Mouse (Mus musculus) forebrain, embryonic 12.5 days (tissue): ENCODE measurements around the gene Gprc5b. TPM values are rescaled to one million over a fixed set of nuclear protein-coding genes. Genes with fewer than 3 reads are reported as not detected.
A peak's percentile ranks its signal among the peaks of the same experiment; 100 is the strongest.

Experiments used
- ATAC-seq: fragments of 200-750 bp; cut with Nextera tagmentation; 2 replicates; pipeline ENCODE4 v1.8.0; 2017; ENCODE audit warnings: moderate TSS enrichment; ENCODE audit not compliant: low FRiP score
- H3K27ac ChIP-seq: fragments of 300-500 bp; sonication (generic); 2 replicates; pipeline ENCODE4 v1.5.1; 2016; ENCODE audit warnings: mild to moderate bottlenecking
- H3K27me3 ChIP-seq: fragments of 300-500 bp; sonication (generic); 2 replicates; pipeline ENCODE4 v1.6.1; 2016; ENCODE audit warnings: mild to moderate bottlenecking
- H3K36me3 ChIP-seq: fragments of 300-500 bp; sonication (generic); replicated peaks from 2 replicates; pipeline ENCODE4 v1.6.1; 2016; ENCODE audit warnings: mild to moderate bottlenecking
- H3K4me1 ChIP-seq: fragments of 300-500 bp; sonication (generic); 2 replicates; pipeline ENCODE4 v1.6.1; 2016
- H3K4me2 ChIP-seq: fragments of 300-500 bp; sonication (generic); 2 replicates; pipeline ENCODE4 v1.6.1; 2016; ENCODE audit warnings: mild to moderate bottlenecking, moderate library complexity
- H3K4me3 ChIP-seq: fragments of 300-500 bp; sonication (generic); replicated peaks from 2 replicates; pipeline ENCODE4 v1.5.1; 2016; ENCODE audit warnings: mild to moderate bottlenecking
- H3K9ac ChIP-seq: fragments of 300-500 bp; sonication (generic); 2 replicates; pipeline ENCODE4 v1.6.1; 2016; ENCODE audit warnings: mild to moderate bottlenecking
- H3K9me3 ChIP-seq: fragments of 300-500 bp; sonication (generic); 2 replicates; pipeline ENCODE4 v1.6.1; 2016
- WGBS: fragments of 180-500 bp; shearing (Covaris S2); methylation state at CpG from one replicate; pipeline ENCODE4 v1.1.7; 2016; 5-methylcytosine and 5-hydroxymethylcytosine counted together
- polyA plus RNA-seq: library from polyadenylated mRNA; unstranded; fragments of >200 nt; fragmentation: Nextera tagmentation; extraction: Ambion mirVana; gene quantifications from 2 replicates; pipeline ENCODE4 v1.2.1, GENCODE M21; 2016

Gene Gprc5b
- polyA plus RNA-seq, 1 experiment from 2014 or later: 15.1 TPM

GRCm38 (mm10) chr7:118999857-119000256, 4.8 kb upstream of the Gprc5b start:
- no peak overlapping the region for H3K27ac ChIP-seq
- peaks cover 11% of the 10 kb centered on the region for H3K4me1 ChIP-seq
- no peaks in the 10 kb centered on the region for H3K9me3 ChIP-seq
- no peak overlapping the region for H3K9ac ChIP-seq
- H3K4me3 ChIP-seq: no peak overlapping the region
- WGBS: 86% methylated on average over 2 of the region's 2 CpGs
- H3K4me2 ChIP-seq: no peak overlapping the region
- 0 out of 2 replicates have a peak, but pooled peaks cover 6% of the 10 kb centered on the region for H3K27me3 ChIP-seq
- no peak for ATAC-seq
- H3K36me3 ChIP-seq: no peaks in the 10 kb centered on the region

DNA sequence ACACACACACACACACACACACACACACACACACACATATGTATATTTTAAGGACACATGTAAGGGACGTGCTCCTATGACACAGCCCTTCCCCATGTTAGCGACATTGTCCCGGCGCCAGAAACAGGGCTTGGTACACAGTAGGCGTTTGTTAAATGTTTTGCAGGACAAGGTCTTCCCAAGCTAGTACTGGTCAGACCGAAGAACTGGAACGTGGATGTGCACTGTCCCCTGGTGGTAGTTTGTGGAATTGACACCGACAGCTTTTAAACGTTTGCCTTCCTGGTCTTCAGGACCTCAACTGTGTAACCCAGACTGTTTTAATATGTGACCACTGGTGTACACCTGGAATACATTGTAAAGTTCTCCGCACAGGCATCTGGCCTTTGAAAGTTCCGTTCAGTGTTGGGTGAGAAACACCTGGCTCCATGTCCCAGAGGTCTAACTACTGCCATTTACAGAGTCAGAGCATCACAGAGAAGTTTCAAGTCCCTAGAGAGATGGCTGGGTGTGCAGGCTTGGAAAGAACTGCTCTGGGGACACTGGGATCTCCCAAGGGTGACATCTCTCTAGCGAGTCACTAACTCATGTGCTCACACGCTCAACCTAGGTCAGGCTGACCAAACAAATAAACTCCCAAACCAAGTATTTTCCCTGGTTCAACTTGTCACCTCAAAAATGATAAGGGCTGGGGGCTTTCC, 1.3 kb upstream of the Gprc5b start:
- no peaks in the 10 kb centered on the region for H3K9me3 ChIP-seq
- no peak overlapping the region for H3K9ac ChIP-seq
- H3K4me2 ChIP-seq: peak overlapping the region; percentile 72
- ATAC-seq: peak; percentile 42; the same call in 1 of the 2 replicates
- no peak overlapping the region for H3K27ac ChIP-seq
- no peaks in the 10 kb centered on the region for H3K36me3 ChIP-seq
- 0 out of 2 replicates have a peak, but pooled peaks cover 6% of the 10 kb centered on the region for H3K27me3 ChIP-seq
- H3K4me1 ChIP-seq: peaks cover 36% of the 10 kb centered on the region
- no peak overlapping the region for H3K4me3 ChIP-seq
- WGBS: 8% methylated on average over 13 of the region's 13 CpGs

DNA sequence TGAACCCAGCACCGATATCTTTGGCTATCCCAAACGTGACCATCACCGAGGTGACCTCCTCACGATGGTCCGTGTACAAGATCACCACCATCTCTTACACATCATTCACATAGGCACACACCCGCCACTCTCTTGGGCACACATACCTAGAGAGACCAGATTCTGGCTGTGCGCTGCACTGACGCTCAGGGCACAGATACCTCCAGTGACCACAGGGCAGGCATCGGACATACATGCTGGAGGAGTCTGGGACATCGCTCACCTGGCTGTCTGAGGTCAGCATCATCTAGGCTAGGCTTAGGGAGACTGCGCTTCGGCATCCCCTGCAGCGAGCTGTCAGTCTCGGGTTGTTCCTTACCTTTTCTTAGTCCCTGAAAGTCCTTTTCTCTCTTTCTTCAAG, 660 bp upstream of the Gprc5b start:
- H3K4me1 ChIP-seq: peaks cover 42% of the 10 kb centered on the region
- peak; percentile 17 for ATAC-seq
- 7% methylated on average over 14 of the region's 14 CpGs for WGBS
- H3K4me3 ChIP-seq: peak overlapping the region; percentile 53
- 0 out of 2 replicates have a peak, but pooled peaks cover 6% of the 10 kb centered on the region for H3K27me3 ChIP-seq
- peak overlapping the region; percentile 72 for H3K4me2 ChIP-seq
- H3K9ac ChIP-seq: peak overlapping the region; percentile 77
- no peaks in the 10 kb centered on the region for H3K9me3 ChIP-seq
- H3K36me3 ChIP-seq: no peaks in the 10 kb centered on the region
- H3K27ac ChIP-seq: no peak overlapping the region

DNA sequence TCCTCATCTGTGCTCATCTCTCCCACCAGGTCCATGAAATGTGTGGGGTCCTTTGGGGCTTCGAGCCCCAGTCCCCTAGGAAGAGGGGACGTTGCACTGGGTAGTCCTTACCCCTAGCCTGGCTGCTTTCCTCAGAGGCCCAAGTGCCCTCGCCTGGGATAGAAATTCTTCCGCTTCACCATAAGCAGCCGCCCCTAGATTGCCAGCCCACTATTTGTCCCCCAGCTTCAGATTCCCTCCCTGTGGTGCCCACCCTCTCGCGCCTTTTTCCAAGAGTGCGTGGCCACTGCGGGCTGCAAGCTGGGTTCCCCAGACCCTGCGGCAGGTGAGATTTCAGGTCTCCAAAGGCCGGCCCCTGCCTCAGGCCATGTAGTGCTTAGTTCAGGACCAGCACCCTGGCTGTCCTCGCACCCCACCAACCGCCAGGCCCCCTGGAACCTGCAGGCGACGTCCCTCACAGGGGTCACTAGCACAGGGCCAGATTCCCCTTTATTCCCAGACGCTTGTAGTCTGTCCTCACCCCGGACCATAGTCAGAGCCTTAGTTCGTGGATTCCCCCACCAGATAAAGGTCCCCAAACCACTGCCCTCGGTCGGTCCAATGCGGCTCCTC, 674 bp downstream of the Gprc5b start:
- Histone ChIP-seq H3K36me3 (no peaks in the 10 kb centered on the region), H3K4me1 (peaks cover 56% of the 10 kb centered on the region), H3K27ac (peak overlapping the region; percentile 90), H3K9me3 (no peaks in the 10 kb centered on the region), H3K9ac (peak overlapping the region; percentile 77), H3K27me3 (0 out of 2 replicates have a peak, but pooled peaks cover 6% of the 10 kb centered on the region), H3K4me2 (peak overlapping the region; percentile 72), H3K4me3 (peak overlapping the region; percentile 53)
- peak; percentile 18 for ATAC-seq
- under 1% methylated on average over 21 of the region's 21 CpGs for WGBS

DNA sequence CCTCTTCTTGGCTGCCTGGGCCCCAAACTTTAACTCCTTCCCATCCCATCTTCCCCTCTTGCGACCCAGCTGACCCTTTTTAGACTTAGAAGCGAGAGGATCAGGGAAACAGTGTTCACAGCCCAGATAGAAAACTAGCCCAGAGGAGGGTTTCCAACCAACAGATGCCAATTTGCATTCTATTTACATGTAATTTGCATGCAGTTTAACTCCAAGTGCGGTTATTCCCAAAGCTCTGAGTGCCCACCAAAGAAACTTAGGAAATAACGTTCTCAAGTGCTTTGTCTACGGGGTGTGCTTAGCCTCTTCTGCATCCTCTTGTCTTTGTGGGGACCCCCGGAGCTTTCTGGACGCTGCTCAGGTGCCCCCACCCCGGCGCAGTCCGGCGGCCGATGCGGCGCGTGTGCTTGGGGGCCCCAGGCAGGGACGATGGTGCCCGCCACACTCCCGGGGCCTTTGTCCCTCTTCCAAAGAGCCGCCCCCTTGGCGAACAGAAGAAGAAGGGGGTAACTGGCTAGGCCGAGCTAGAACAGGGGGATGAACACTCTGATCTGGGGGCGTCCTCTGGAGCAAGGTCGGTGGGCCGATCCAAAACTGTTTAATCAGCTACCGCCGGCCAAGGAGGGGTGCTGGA, 1.3 kb downstream of the Gprc5b start:
- Histone ChIP-seq H3K27ac (peak overlapping the region; percentile 90), H3K4me2 (peak overlapping the region; percentile 72), H3K4me1 (peaks cover 58% of the 10 kb centered on the region), H3K36me3 (no peaks in the 10 kb centered on the region), H3K9me3 (no peaks in the 10 kb centered on the region), H3K4me3 (peak overlapping the region; percentile 53), H3K27me3 (0 out of 2 replicates have a peak, but pooled peaks cover 6% of the 10 kb centered on the region), H3K9ac (peak overlapping the region; percentile 77)
- 0% methylated on average over 26 of the region's 26 CpGs for WGBS
- peak; percentile 12 for ATAC-seq

- H3K9me3 ChIP-seq: no peaks in the 10 kb centered on the region
- peak overlapping the region; percentile 90 for H3K27ac ChIP-seq
- H3K36me3 ChIP-seq: peaks cover under 1% of the 10 kb centered on the region; the same call in 1 of the 2 replicates
- H3K4me3 ChIP-seq: peak overlapping the region; percentile 53
- 11% methylated on average over 13 of the region's 13 CpGs for WGBS
- peaks cover 58% of the 10 kb centered on the region for H3K4me1 ChIP-seq
- H3K9ac ChIP-seq: peak overlapping the region; percentile 77
- peak overlapping the region; percentile 72 for H3K4me2 ChIP-seq
- peak; percentile 23; the same call in 1 of the 2 replicates for ATAC-seq
- 0 out of 2 replicates have a peak, but pooled peaks cover 6% of the 10 kb centered on the region for H3K27me3 ChIP-seq
Observed at GRCm38 (mm10) chr7:118992623-118993405, 2.2 kb downstream of the Gprc5b start.

GRCm38 (mm10) chr7:118992080-118992560, 2.9 kb downstream of the Gprc5b start:
- Histone ChIP-seq H3K9ac (peak overlapping the region; percentile 44; the same call in 1 of the 2 replicates), H3K4me3 (peak overlapping the region; percentile 53), H3K27me3 (0 out of 2 replicates have a peak, but pooled peaks cover 6% of the 10 kb centered on the region), H3K4me1 (peaks cover 58% of the 10 kb centered on the region), H3K36me3 (peaks cover 4% of the 10 kb centered on the region; the same call in 1 of the 2 replicates), H3K27ac (peak overlapping the region; percentile 90), H3K4me2 (peak overlapping the region; percentile 72), H3K9me3 (no peaks in the 10 kb centered on the region)
- ATAC-seq: no peak
- WGBS: 22% methylated on average over 6 of the region's 6 CpGs

- ATAC-seq: no peak
- WGBS: 55% methylated on average over 4 of the region's 4 CpGs
- Histone ChIP-seq H3K4me3 (peak overlapping the region; percentile 53; the same call in 1 of the 2 replicates), H3K27ac (peak overlapping the region; percentile 90), H3K36me3 (peaks cover 4% of the 10 kb centered on the region; the same call in 1 of the 2 replicates), H3K4me2 (peak overlapping the region; percentile 72), H3K27me3 (0 out of 2 replicates have a peak, but pooled peaks cover 6% of the 10 kb centered on the region), H3K9ac (0 out of 2 replicates have a peak overlapping the region, but pooled peaks have one; percentile 44), H3K4me1 (peaks cover 63% of the 10 kb centered on the region), H3K9me3 (no peaks in the 10 kb centered on the region)
Observed at GRCm38 (mm10) chr7:118991341-118991884, 3.6 kb downstream of the Gprc5b start.

GRCm38 (mm10) chr7:118990282-118990681, 4.7 kb downstream of the Gprc5b start:
- no peak overlapping the region for H3K4me3 ChIP-seq
- WGBS: 56% methylated on average over 6 of the region's 6 CpGs
- no peaks in the 10 kb centered on the region for H3K27me3 ChIP-seq
- H3K36me3 ChIP-seq: peaks cover 4% of the 10 kb centered on the region; the same call in 1 of the 2 replicates
- H3K4me2 ChIP-seq: peak overlapping the region; percentile 16
- peak overlapping the region; percentile 81 for H3K27ac ChIP-seq
- no peaks in the 10 kb centered on the region for H3K9me3 ChIP-seq
- ATAC-seq: no peak
- no peak overlapping the region for H3K9ac ChIP-seq
- peaks cover 60% of the 10 kb centered on the region for H3K4me1 ChIP-seq

GRCm38 (mm10) chr7:118989275-118989856, 5.6 kb downstream of the Gprc5b start:
- no peaks in the 10 kb centered on the region for H3K27me3 ChIP-seq
- peaks cover 57% of the 10 kb centered on the region for H3K4me1 ChIP-seq
- no peak overlapping the region for H3K4me3 ChIP-seq
- no peak overlapping the region for H3K27ac ChIP-seq
- no peak overlapping the region for H3K4me2 ChIP-seq
- 88% methylated on average over 5 of the region's 5 CpGs for WGBS
- peaks cover 7% of the 10 kb centered on the region for H3K36me3 ChIP-seq
- ATAC-seq: no peak
- H3K9ac ChIP-seq: no peak overlapping the region
- H3K9me3 ChIP-seq: no peaks in the 10 kb centered on the region

DNA sequence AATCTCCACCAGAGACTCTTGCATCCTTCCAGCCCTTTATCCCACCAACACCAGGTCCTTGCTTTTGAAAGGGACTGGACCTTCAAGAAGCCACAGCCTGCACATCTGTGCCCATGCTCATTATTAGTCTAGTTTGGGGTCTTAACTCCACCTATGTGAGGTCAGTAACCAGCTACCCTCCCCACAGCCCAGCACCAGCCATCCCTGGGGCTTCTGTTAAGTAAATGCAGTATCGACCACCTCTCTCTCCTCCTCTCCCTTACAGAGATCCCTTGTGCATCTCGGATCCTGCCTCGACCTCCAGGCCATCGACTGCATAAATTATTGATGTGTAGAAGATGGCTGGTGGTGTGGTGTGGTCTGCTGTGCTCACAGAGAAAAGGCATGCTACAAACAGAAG, 8.6 kb downstream of the Gprc5b start:
- Histone ChIP-seq H3K4me2 (no peak overlapping the region), H3K27me3 (no peaks in the 10 kb centered on the region), H3K27ac (no peak overlapping the region), H3K9me3 (no peaks in the 10 kb centered on the region), H3K36me3 (peaks cover 36% of the 10 kb centered on the region), H3K4me1 (peaks cover 36% of the 10 kb centered on the region), H3K9ac (no peak overlapping the region), H3K4me3 (no peak overlapping the region)
- 75% methylated on average over 4 of the region's 4 CpGs for WGBS
- no peak for ATAC-seq
